Mouse (Mus musculus): ENCODE results near the gene Map3k5.

- TF ChIP-seq CTCF (IDR thresholded peaks at IDR 0.05; ENCODE audit: extremely low read depth, insufficient read depth, insufficient read length, insufficient replicate concordance) (no peak), POLR2A (IDR thresholded peaks at IDR 0.05; ENCODE audit: low read depth, low read length) (no peak)
Observed at GRCm38 (mm10) chr10:20022608-20023340, 88.5 kb downstream of the Map3k5 start.

All from spleen, adult 2 months (tissue).